Mouse (Mus musculus) urinary bladder, postnatal 14 days (tissue): ENCODE results near the gene Gm498.

ENCODE experiments used
- DNase-seq: peaks from one replicate; pipeline ENCODE4 v3.0.0; 2021; ENCODE audit warnings: low spot score

The Gm498 gene

GRCm38 (mm10) chr7:143866538-143866937, at the start of gene Gm498:
Gene Gm498 (plus strand): TSS chr7:143866838.
- DNase-seq = no peak

- DNase-seq = no peak
These were observed 47.4 kb upstream of the Gm498 start for GRCm38 (mm10) chr7:143819201-143819600.

- DNase-seq = no peak
These were observed 45.4 kb upstream of the Gm498 start for GRCm38 (mm10) chr7:143821241-143821640.

GRCm38 (mm10) chr7:143822375-143823265, 44.0 kb upstream of the Gm498 start, which contains the start of the genes Nadsyn1 and Dhcr7:
Gene Nadsyn1 (minus strand): TSS chr7:143822849.
Gene Dhcr7 (plus strand): TSS chr7:143823145.
- DNase-seq = peak; percentile 99

- no peak for DNase-seq
These were observed 43.4 kb upstream of the Gm498 start for GRCm38 (mm10) chr7:143823266-143823605.

GRCm38 (mm10) chr7:143826985-143827384, 39.7 kb upstream of the Gm498 start:
- DNase-seq = no peak

GRCm38 (mm10) chr7:143829504-143830331, 36.9 kb upstream of the Gm498 start:
- peak; percentile 95 for DNase-seq

GRCm38 (mm10) chr7:143830399-143830798, 36.2 kb upstream of the Gm498 start:
- no peak for DNase-seq

GRCm38 (mm10) chr7:143832196-143832595, 34.4 kb upstream of the Gm498 start:
- DNase-seq = peak; percentile 54

- no peak for DNase-seq
These were observed 34.0 kb upstream of the Gm498 start for GRCm38 (mm10) chr7:143832611-143833010.

- DNase-seq = no peak
These were observed 33.0 kb upstream of the Gm498 start for GRCm38 (mm10) chr7:143833581-143834190.

- no peak for DNase-seq
These were observed 32.3 kb upstream of the Gm498 start for GRCm38 (mm10) chr7:143834316-143834715.

- no peak for DNase-seq
These were observed 31.7 kb upstream of the Gm498 start for GRCm38 (mm10) chr7:143834972-143835371.

- DNase-seq = no peak
These were observed 28.8 kb upstream of the Gm498 start for GRCm38 (mm10) chr7:143837705-143838358.

GRCm38 (mm10) chr7:143840121-143840520, 26.5 kb upstream of the Gm498 start:
- DNase-seq = no peak

GRCm38 (mm10) chr7:143841301-143841700, 25.3 kb upstream of the Gm498 start:
- DNase-seq = no peak

GRCm38 (mm10) chr7:143848127-143848767, 18.4 kb upstream of the Gm498 start:
- no peak for DNase-seq

- no peak for DNase-seq
These were observed 17.7 kb upstream of the Gm498 start for GRCm38 (mm10) chr7:143848768-143849482.

GRCm38 (mm10) chr7:143868874-143869273, 2.2 kb downstream of the Gm498 start:
- no peak for DNase-seq

- no peak for DNase-seq
These were observed 17.1 kb downstream of the Gm498 start for GRCm38 (mm10) chr7:143883717-143884116.

- DNase-seq = no peak
These were observed 24.5 kb downstream of the Gm498 start for GRCm38 (mm10) chr7:143891146-143891545.
